ENCODE assay signal across 9 mouse cellular contexts in the genomic region with DNA sequence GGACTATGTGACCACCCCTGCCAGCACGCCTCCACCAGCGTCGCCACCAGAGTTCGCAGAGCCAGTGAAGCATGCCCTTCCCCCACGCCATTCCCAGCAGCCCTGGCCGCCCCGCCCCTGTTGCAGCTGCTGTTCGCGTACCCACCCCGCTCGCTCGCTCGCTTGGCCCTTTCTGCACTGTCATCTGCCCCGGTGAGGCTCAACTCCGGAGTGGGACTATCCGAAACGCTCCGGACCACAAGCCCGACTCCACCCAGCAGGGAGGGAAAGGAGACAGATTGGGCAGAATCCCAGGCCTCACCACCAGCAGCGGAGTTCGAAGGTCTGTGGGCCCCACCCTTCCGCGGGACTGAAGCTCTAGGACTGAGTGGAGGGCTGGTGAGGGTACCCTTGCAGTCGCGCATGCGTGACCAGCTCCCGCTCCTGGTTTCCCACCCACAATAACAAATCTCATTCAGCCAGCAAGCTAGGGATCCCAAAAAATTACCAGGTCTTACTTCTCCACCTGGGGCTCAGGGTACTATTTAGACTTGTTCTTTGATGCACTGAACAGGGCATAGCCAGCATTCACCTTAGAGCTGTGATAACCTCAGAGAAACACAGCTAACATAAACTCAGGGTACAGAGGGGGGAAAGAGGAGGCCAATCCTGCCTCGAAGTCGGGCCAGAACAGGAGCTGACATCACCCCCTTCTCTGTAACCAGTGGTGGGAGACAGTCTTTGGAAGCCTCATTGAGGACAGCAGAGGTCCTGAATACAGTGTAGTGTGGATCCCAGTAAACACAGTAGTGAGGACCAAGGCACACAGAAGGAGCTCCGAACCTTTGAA. TPM values are rescaled to one million over a fixed set of nuclear protein-coding genes. Genes with fewer than 3 reads are reported as not detected.
DNase-seq lines count a peak whose midpoint lies in the region; ATAC-seq lines count a peak whose summit lies in the region.
"Had no signal": no experiment of that assay in that cellular context is flagged by ENCODE, and none has a peak within 500 bp of the region (broad histone marks: within the 10 kb centered on the region; RNA-seq: fewer than 3 reads in every experiment).

No protein-coding gene starts in this region.

- H3K36me3 ChIP-seq in forebrain, embryonic 15.5 days: peaks cover 11% of the 10 kb centered on the region
- H3K36me3 ChIP-seq in hindbrain, embryonic 14.5 days (replicated peaks; ENCODE audit: control insufficient read depth, insufficient read depth): peaks cover 15% of the 10 kb centered on the region
- no peaks in the 10 kb centered on the region for H3K36me3 ChIP-seq in liver, embryonic 11.5 days (ENCODE audit: control insufficient read depth, insufficient read depth, low read length)

- peaks cover 67% of the 10 kb centered on the region for H3K27me3 ChIP-seq in forebrain, embryonic 15.5 days
- H3K27me3 ChIP-seq in hindbrain, embryonic 14.5 days (ENCODE audit: control insufficient read depth, insufficient read depth, low read length): peaks cover 89% of the 10 kb centered on the region
- peaks cover 86% of the 10 kb centered on the region for H3K27me3 ChIP-seq in liver, embryonic 11.5 days (replicated peaks; ENCODE audit: control insufficient read depth, insufficient read depth, low read length)
- H3K27me3 ChIP-seq: CH12.LX had no signal

- H3K4me3 ChIP-seq in forebrain, embryonic 15.5 days: peak overlapping the region; percentile 42
- peak overlapping the region; percentile 38 for H3K4me3 ChIP-seq in hindbrain, embryonic 14.5 days (replicated peaks; ENCODE audit: low read length)
- H3K4me3 ChIP-seq in liver, embryonic 11.5 days (ENCODE audit: low read depth, low read length): peak overlapping the region; percentile 38

- no peaks in the 10 kb centered on the region for H3K9me3 ChIP-seq in forebrain, embryonic 15.5 days
- H3K9me3 ChIP-seq in hindbrain, embryonic 14.5 days (ENCODE audit: control insufficient read depth, low read length): no peaks in the 10 kb centered on the region
- H3K9me3 ChIP-seq in liver, embryonic 11.5 days (ENCODE audit: control insufficient read depth, low read length): no peaks in the 10 kb centered on the region

- peak overlapping the region; percentile 46 for H3K9ac ChIP-seq in forebrain, embryonic 15.5 days (replicated peaks)
- peak overlapping the region; percentile 49 for H3K9ac ChIP-seq in hindbrain, embryonic 14.5 days
- no peak overlapping the region for H3K9ac ChIP-seq in liver, embryonic 11.5 days (ENCODE audit: low read depth, low read length)

- no peak overlapping the region for H3K27ac ChIP-seq in forebrain, embryonic 15.5 days (replicated peaks)
- no peak overlapping the region for H3K27ac ChIP-seq in hindbrain, embryonic 14.5 days
- H3K27ac ChIP-seq in liver, embryonic 11.5 days (ENCODE audit: low read depth, low read length): no peak overlapping the region

- peaks cover 24% of the 10 kb centered on the region for H3K4me1 ChIP-seq in forebrain, embryonic 15.5 days
- peaks cover 20% of the 10 kb centered on the region for H3K4me1 ChIP-seq in hindbrain, embryonic 14.5 days (replicated peaks; ENCODE audit: control insufficient read depth, insufficient read depth, low read length)
- peaks cover 8% of the 10 kb centered on the region for H3K4me1 ChIP-seq in liver, embryonic 11.5 days (replicated peaks; ENCODE audit: control insufficient read depth, insufficient read depth, low read length)

- peak overlapping the region; percentile 67 for H3K4me2 ChIP-seq in forebrain, embryonic 15.5 days (replicated peaks)
- peak overlapping the region; percentile 83 for H3K4me2 ChIP-seq in hindbrain, embryonic 14.5 days (replicated peaks)
- H3K4me2 ChIP-seq in liver, embryonic 11.5 days: peak overlapping the region; percentile 63

- WGBS in forebrain, embryonic 15.5 days: 1% methylated on average over 30 of the region's 30 CpGs
- WGBS in hindbrain, embryonic 14.5 days: 2% methylated on average over 30 of the region's 30 CpGs
- 6% methylated on average over 30 of the region's 30 CpGs for WGBS in liver, embryonic 11.5 days

- ATAC-seq in forebrain, embryonic 15.5 days (replicated peaks): peak; percentile 53
- ATAC-seq in hindbrain, embryonic 14.5 days (ENCODE audit: low FRiP score): peak; percentile 65
- peak; percentile 48 for ATAC-seq in liver, embryonic 11.5 days (replicated peaks; ENCODE audit: low FRiP score)
- ATAC-seq in monocyte, adult 5-6 weeks (replicated peaks; ENCODE audit: insufficient number of reproducible peaks, low FRiP score, low TSS enrichment, poor library complexity, severe bottlenecking): 0 out of 2 replicates have a peak, but pooled peaks have one; percentile 6
- no peak for ATAC-seq in activated CD4-positive, CD25-positive, alpha-beta regulatory T cell, adult 4 months

- peak; percentile 45 for DNase-seq in cerebellum, adult 9-11 months
- DNase-seq in cerebellum, postnatal 4 days (ENCODE audit: low spot score in 2 of 2): no peak
- peak; percentile 72 for DNase-seq in adrenal gland, postnatal 10 days
- no peak for DNase-seq in hindbrain, embryonic 14.5 days (ENCODE audit: low spot score)
- DNase-seq in liver, embryonic 11.5 days (ENCODE audit: low spot score): peak; percentile 62

RNA-seq across cellular contexts. Expression of a gene that starts 0.6 kb away (rescaled TPM):
- total RNA-seq in adrenal gland, postnatal 10 days (2021): 10 to 100 TPM in 1 of 2 experiments, 1 to 10 TPM in 1; 9.4 to 13.1 TPM
- polyA plus RNA-seq in forebrain, embryonic 15.5 days (2015; fragmentation: Nextera tagmentation; extraction: Ambion mirVana): 2.0 and 2.2 TPM in 2 replicates
- 4.0 and 4.3 TPM in 2 replicates for polyA plus RNA-seq in hindbrain, embryonic 14.5 days (2014; fragmentation: Nextera tagmentation; extraction: Ambion mirVana)
- polyA plus RNA-seq in liver, embryonic 11.5 days (2014; fragmentation: Nextera tagmentation; extraction: Ambion mirVana): 0.14 and 0.51 TPM in 2 replicates
- total RNA-seq in monocyte, adult 5-6 weeks (2017): not detected in 3 replicates
- not detected for polyA plus RNA-seq in activated CD4-positive, CD25-positive, alpha-beta regulatory T cell, adult 4 months (2017; shearing (Covaris generic))

RNA-seq across cellular contexts. Expression of a gene that starts 6.9 kb away (rescaled TPM):
- 1 to 10 TPM in 1 of 2 experiments, under 1 TPM in 1; 0.84 to 1.4 TPM for total RNA-seq in adrenal gland, postnatal 10 days (2021)
- polyA plus RNA-seq in forebrain, embryonic 15.5 days (2015; fragmentation: Nextera tagmentation; extraction: Ambion mirVana): 0.15 and 0.34 TPM in 2 replicates
- 0.63 and 0.79 TPM in 2 replicates for polyA plus RNA-seq in hindbrain, embryonic 14.5 days (2014; fragmentation: Nextera tagmentation; extraction: Ambion mirVana)
- 0.19 TPM in 1 of 2 replicates, not detected in the other for polyA plus RNA-seq in liver, embryonic 11.5 days (2014; fragmentation: Nextera tagmentation; extraction: Ambion mirVana)
- total RNA-seq in monocyte, adult 5-6 weeks (2017): 0.96 to 2.5 TPM in 2 of 3 replicates, not detected in the other
- under 1 TPM; 0.31 to 0.37 TPM for polyA plus RNA-seq in activated CD4-positive, CD25-positive, alpha-beta regulatory T cell, adult 4 months (2017; shearing (Covaris generic))

RNA-seq across cellular contexts. Expression of a gene that starts 12.1 kb away (rescaled TPM):
- total RNA-seq in adrenal gland, postnatal 10 days (2021): 1 to 10 TPM; 3.2 to 3.6 TPM
- 0.72 and 0.85 TPM in 2 replicates for polyA plus RNA-seq in forebrain, embryonic 15.5 days (2015; fragmentation: Nextera tagmentation; extraction: Ambion mirVana)
- 1.2 and 2.0 TPM in 2 replicates for polyA plus RNA-seq in hindbrain, embryonic 14.5 days (2014; fragmentation: Nextera tagmentation; extraction: Ambion mirVana)
- 2.0 and 2.4 TPM in 2 replicates for polyA plus RNA-seq in liver, embryonic 11.5 days (2014; fragmentation: Nextera tagmentation; extraction: Ambion mirVana)
- 3.6 to 5.0 TPM in 2 of 3 replicates, not detected in the other for total RNA-seq in monocyte, adult 5-6 weeks (2017)
- 10 to 100 TPM; 17.7 to 24.2 TPM for polyA plus RNA-seq in activated CD4-positive, CD25-positive, alpha-beta regulatory T cell, adult 4 months (2017; shearing (Covaris generic))

RNA-seq across cellular contexts. Expression of a gene that starts 12.1 kb away (rescaled TPM):
- 10 to 100 TPM; 12.9 to 13.3 TPM for total RNA-seq in adrenal gland, postnatal 10 days (2021)
- polyA plus RNA-seq in forebrain, embryonic 15.5 days (2015; fragmentation: Nextera tagmentation; extraction: Ambion mirVana): 21.1 and 23.7 TPM in 2 replicates
- polyA plus RNA-seq in hindbrain, embryonic 14.5 days (2014; fragmentation: Nextera tagmentation; extraction: Ambion mirVana): 15.2 and 17.4 TPM in 2 replicates
- polyA plus RNA-seq in liver, embryonic 11.5 days (2014; fragmentation: Nextera tagmentation; extraction: Ambion mirVana): 23.1 and 23.2 TPM in 2 replicates
- 16.2 to 28.9 TPM (median 23.3 TPM) in 3 replicates for total RNA-seq in monocyte, adult 5-6 weeks (2017)
- polyA plus RNA-seq in activated CD4-positive, CD25-positive, alpha-beta regulatory T cell, adult 4 months (2017; shearing (Covaris generic)): 10 to 100 TPM; 54.2 to 64.6 TPM

RNA-seq across cellular contexts. Expression of a gene that starts 13.2 kb away (rescaled TPM):
- total RNA-seq in adrenal gland, postnatal 10 days (2021): 1 to 10 TPM; 4.8 to 6.9 TPM
- polyA plus RNA-seq in forebrain, embryonic 15.5 days (2015; fragmentation: Nextera tagmentation; extraction: Ambion mirVana): 96.2 and 101 TPM in 2 replicates
- 101 and 120 TPM in 2 replicates for polyA plus RNA-seq in hindbrain, embryonic 14.5 days (2014; fragmentation: Nextera tagmentation; extraction: Ambion mirVana)
- polyA plus RNA-seq in liver, embryonic 11.5 days (2014; fragmentation: Nextera tagmentation; extraction: Ambion mirVana): 4.7 and 5.1 TPM in 2 replicates
- 0.64 to 1.3 TPM in 2 of 3 replicates, not detected in the other for total RNA-seq in monocyte, adult 5-6 weeks (2017)
- 1 to 10 TPM in 1 of 2 experiments, under 1 TPM in 1; 0.79 to 1.1 TPM for polyA plus RNA-seq in activated CD4-positive, CD25-positive, alpha-beta regulatory T cell, adult 4 months (2017; shearing (Covaris generic))

Comparison
In these comparisons a context has a peak if more than half of its experiments do, and no peak if none do; other contexts are left out.
1. DNase-seq: peak in cerebellum, adult 9-11 months (single experiment), adrenal gland, postnatal 10 days (single experiment) and liver, embryonic 11.5 days (single experiment); none in cerebellum, postnatal 4 days (0 of 2) and hindbrain, embryonic 14.5 days (single experiment).
2. Peak in every context shown above with its lines, with median percentiles within 50 percentile points of each other: H3K4me2 ChIP-seq and H3K4me3 ChIP-seq.